In genomic region chr4:120277255-120277928, GRCm38 (mm10) we compare ENCODE assay signal across 8 mouse cellular contexts. TPM values are rescaled to one million over a fixed set of nuclear protein-coding genes. Genes with fewer than 3 reads are reported as not detected.
DNase-seq lines count a peak whose midpoint lies in the region; ATAC-seq and TF ChIP-seq lines count a peak whose summit lies in the region.

No protein-coding gene starts in this region.

- intact Hi-C loops in heart, postnatal 14 days (cut with DNase I) = loop anchor here (2.0 kb wide), 1 partner anchor 29 kb away; no protein-coding TSS in a partner anchor

- H3K4me3 ChIP-seq in heart, embryonic 10.5 days = no peak overlapping the region
- no peak overlapping the region for H3K4me3 ChIP-seq in embryonic facial prominence, embryonic 13.5 days
- H3K4me3 ChIP-seq in limb, embryonic 14.5 days (replicated peaks; ENCODE audit: low read length) = no peak overlapping the region
- H3K4me3 ChIP-seq in stomach, embryonic 15.5 days (replicated peaks) = no peak overlapping the region

- no peaks in the 10 kb centered on the region for H3K9me3 ChIP-seq in heart, embryonic 10.5 days
- H3K9me3 ChIP-seq in embryonic facial prominence, embryonic 13.5 days = no peaks in the 10 kb centered on the region
- H3K9me3 ChIP-seq in limb, embryonic 14.5 days (ENCODE audit: control insufficient read depth, low read length) = no peaks in the 10 kb centered on the region
- no peaks in the 10 kb centered on the region for H3K9me3 ChIP-seq in stomach, embryonic 15.5 days

- 46% methylated on average over 4 of the region's 4 CpGs for WGBS in heart, embryonic 10.5 days
- 38% methylated on average over 4 of the region's 4 CpGs for WGBS in embryonic facial prominence, embryonic 13.5 days
- whole genome bisulfite sequencing in limb, embryonic 14.5 days = 47% methylated on average over 4 of the region's 4 CpGs
- WGBS in stomach, embryonic 15.5 days = 38% methylated on average over 4 of the region's 4 CpGs

- H3K27ac ChIP-seq in heart, embryonic 10.5 days = no peak overlapping the region
- H3K27ac ChIP-seq in embryonic facial prominence, embryonic 13.5 days = no peak overlapping the region
- no peak overlapping the region for H3K27ac ChIP-seq in limb, embryonic 14.5 days (replicated peaks; ENCODE audit: low read depth, low read length)
- 0 out of 2 replicates have a peak overlapping the region, but pooled peaks have one; percentile 40 for H3K27ac ChIP-seq in stomach, embryonic 15.5 days

- no peak overlapping the region for H3K9ac ChIP-seq in embryonic facial prominence, embryonic 13.5 days
- no peak overlapping the region for H3K9ac ChIP-seq in limb, embryonic 14.5 days (ENCODE audit: low read depth, low read length, severe bottlenecking)
- H3K9ac ChIP-seq in stomach, embryonic 15.5 days = no peak overlapping the region

- peak; percentile 99 for DNase-seq in heart, adult 11 months
- DNase-seq in heart, embryonic 10.5 days (ENCODE audit: low spot score) = no peak
- peak; percentile 63 to 73 for DNase-seq in heart, postnatal 14 days
- no peak for DNase-seq in limb, embryonic 14.5 days (ENCODE audit: low spot score)
- no peak for DNase-seq in spleen, postnatal 4 days (ENCODE audit: low spot score in 2 of 2)
- DNase-seq in thymus, postnatal 36 days = no peak

- TF ChIP-seq POLR2A in limb, embryonic 14.5 days (IDR thresholded peaks at IDR 0.05; ENCODE audit: borderline replicate concordance, extremely low read depth, insufficient read depth, insufficient read length) = no peak

- ATAC-seq in embryonic facial prominence, embryonic 13.5 days (ENCODE audit: insufficient number of reproducible peaks, insufficient read depth, low FRiP score, low TSS enrichment, low read depth) = peak; percentile 22; the same call in 1 of the 2 replicates
- ATAC-seq in limb, embryonic 14.5 days (ENCODE audit: low FRiP score, low read depth) = peak; percentile 70
- peak; percentile 65 for ATAC-seq in stomach, embryonic 15.5 days (ENCODE audit: insufficient read depth, low FRiP score, low read depth)

- peaks cover 98% of the 10 kb centered on the region for H3K27me3 ChIP-seq in heart, embryonic 10.5 days (ENCODE audit: insufficient read depth, poor library complexity, severe bottlenecking)
- H3K27me3 ChIP-seq in embryonic facial prominence, embryonic 13.5 days = peaks cover 81% of the 10 kb centered on the region
- peaks cover 16% of the 10 kb centered on the region for H3K27me3 ChIP-seq in limb, embryonic 14.5 days (ENCODE audit: control insufficient read depth, insufficient read depth, low read length)
- H3K27me3 ChIP-seq in stomach, embryonic 15.5 days (replicated peaks) = peaks cover 16% of the 10 kb centered on the region; the same call in 1 of the 2 replicates

- peaks cover 27% of the 10 kb centered on the region for H3K4me1 ChIP-seq in heart, embryonic 10.5 days
- H3K4me1 ChIP-seq in embryonic facial prominence, embryonic 13.5 days = peaks cover 23% of the 10 kb centered on the region
- H3K4me1 ChIP-seq in limb, embryonic 14.5 days (ENCODE audit: control insufficient read depth, insufficient read depth, low read length) = peaks cover 5% of the 10 kb centered on the region
- peaks cover 2% of the 10 kb centered on the region for H3K4me1 ChIP-seq in stomach, embryonic 15.5 days

- no peaks in the 10 kb centered on the region for H3K36me3 ChIP-seq in heart, embryonic 10.5 days
- no peaks in the 10 kb centered on the region for H3K36me3 ChIP-seq in embryonic facial prominence, embryonic 13.5 days
- H3K36me3 ChIP-seq in limb, embryonic 14.5 days (ENCODE audit: control insufficient read depth, insufficient read depth, low read length) = no peaks in the 10 kb centered on the region
- no peaks in the 10 kb centered on the region for H3K36me3 ChIP-seq in stomach, embryonic 15.5 days

- no peak overlapping the region for H3K4me2 ChIP-seq in embryonic facial prominence, embryonic 13.5 days
- no peak overlapping the region for H3K4me2 ChIP-seq in limb, embryonic 14.5 days (replicated peaks; ENCODE audit: low read depth, low read length, severe bottlenecking)
- H3K4me2 ChIP-seq in stomach, embryonic 15.5 days = no peak overlapping the region

RNA-seq across cellular contexts. Expression of gene Foxo6, which starts 9.8 kb away (rescaled TPM):
- 0.07 and 0.20 TPM in 2 replicates for polyA plus RNA-seq in heart, embryonic 10.5 days (2016; fragmentation: Nextera tagmentation; extraction: Ambion mirVana)
- polyA plus RNA-seq in embryonic facial prominence, embryonic 13.5 days (2015; fragmentation: Nextera tagmentation; extraction: Ambion mirVana) = 0.32 and 0.36 TPM in 2 replicates
- total RNA-seq in heart, postnatal 14 days (2021) = 1 to 10 TPM; 6.1 to 7.2 TPM
- polyA plus RNA-seq in limb, embryonic 14.5 days (2012; rRNA removed) = 2.0 and 2.8 TPM in 2 replicates
- polyA plus RNA-seq in limb, embryonic 14.5 days (2014; fragmentation: Nextera tagmentation; extraction: Ambion mirVana) = 0.29 and 0.48 TPM in 2 replicates
- polyA plus RNA-seq in stomach, embryonic 15.5 days (2015; fragmentation: Nextera tagmentation; extraction: Ambion mirVana) = 0.13 and 0.37 TPM in 2 replicates

Comparison
In these comparisons a context has a peak if more than half of its experiments do, and no peak if none do; other contexts are left out.
1. DNase-seq: peak in heart, adult 11 months (single experiment) and heart, postnatal 14 days (2 of 2); none in heart, embryonic 10.5 days (single experiment), limb, embryonic 14.5 days (single experiment), spleen, postnatal 4 days (0 of 2) and thymus, postnatal 36 days (0 of 2).
2. Peak in every context shown above with its lines, with median percentiles within 50 percentile points of each other: ATAC-seq.